Mouse (Mus musculus) heart, postnatal 0 days (tissue): Measurements from ENCODE around the gene Slc25a28. TPM values are rescaled to one million over a fixed set of nuclear protein-coding genes. Genes with fewer than 3 reads are reported as not detected.

ENCODE experiments used
- ATAC-seq: fragments of 200-750 bp; cut with Nextera tagmentation; 2 replicates; pipeline ENCODE4 v1.8.0; 2017; ENCODE audit warnings: low read depth, moderate number of reproducible peaks, moderate library complexity; ENCODE audit not compliant: insufficient read depth
- DNase-seq: peaks from one replicate; pipeline ENCODE4 v3.0.0-alpha.2; 2016; ENCODE audit warnings: low spot score
- H3K27ac ChIP-seq: fragments of 300-500 bp; sonication (generic); 2 replicates; pipeline ENCODE4 v1.5.1; 2014; ENCODE audit warnings: low read depth, mild to moderate bottlenecking
- H3K27me3 ChIP-seq: fragments of 300-500 bp; sonication (generic); 2 replicates; pipeline ENCODE4 v1.6.1; 2014; ENCODE audit warnings: low read length, mixed read lengths; ENCODE audit not compliant: control insufficient read depth, insufficient read depth
- H3K36me3 ChIP-seq: fragments of 300-500 bp; sonication (generic); replicated peaks from 2 replicates; pipeline ENCODE4 v1.6.1; 2014; ENCODE audit warnings: low read length, mixed read lengths; ENCODE audit not compliant: control insufficient read depth, insufficient read depth
- H3K4me1 ChIP-seq: fragments of 300-500 bp; sonication (generic); 2 replicates; pipeline ENCODE4 v1.6.1; 2014; ENCODE audit warnings: antibody characterized with exemption; ENCODE audit not compliant: control insufficient read depth, insufficient read depth
- H3K4me2 ChIP-seq: fragments of 300-500 bp; sonication (generic); 2 replicates; pipeline ENCODE4 v1.6.1; 2014; ENCODE audit warnings: low read depth, mild to moderate bottlenecking, low read length, moderate library complexity
- H3K4me3 ChIP-seq: fragments of 300-500 bp; sonication (generic); 2 replicates; pipeline ENCODE4 v1.5.1; 2014; ENCODE audit warnings: low read depth, low read length
- H3K9ac ChIP-seq: fragments of 300-500 bp; sonication (generic); replicated peaks from 2 replicates; pipeline ENCODE4 v1.6.1; 2014; ENCODE audit warnings: low read depth, low read length, mixed read lengths
- H3K9me3 ChIP-seq: fragments of 300-500 bp; sonication (generic); replicated peaks from 2 replicates; pipeline ENCODE4 v1.6.1; 2016; ENCODE audit warnings: low read length; ENCODE audit not compliant: control insufficient read depth
- CTCF ChIP-seq: IDR thresholded peaks from 2 replicates; pipeline ENCODE4 v1.5.1; 2016; ENCODE audit warnings: antibody characterized with exemption, control low read depth, low read depth
- EP300 ChIP-seq: IDR thresholded peaks from 2 replicates; pipeline ENCODE4 v1.6.1; 2016; ENCODE audit warnings: antibody characterized with exemption, low read depth
- WGBS: fragments of 180-500 bp; shearing (Covaris S2); extraction: QIAGEN DNeasy Blood & Tissue Kit; methylation state at CpG from one replicate; pipeline ENCODE4 v1.1.7; 2014; 5-methylcytosine and 5-hydroxymethylcytosine counted together
- polyA plus RNA-seq: library from polyadenylated mRNA; unstranded; fragments of >200 nt; fragmentation: Nextera tagmentation; extraction: Ambion mirVana; gene quantifications from 2 replicates; pipeline ENCODE4 v1.2.1, GENCODE M21; 2015
- total RNA-seq: library from RNA; depleted of rRNA; stranded (reverse); fragments of >200 nt; gene quantifications from 2 replicates; pipeline ENCODE4 v1.2.3, GENCODE M21; 2014; ENCODE audit warnings: low replicate concordance; rRNA removed

Gene Slc25a28
- total RNA-seq: 19.8 and 26.7 TPM in 2 replicates
- polyA plus RNA-seq: 8.6 and 8.9 TPM in 2 replicates

- TF ChIP-seq CTCF (peak; percentile 69), EP300 (peak; percentile 55; the same call in 1 of the 2 replicates)
- Histone ChIP-seq H3K9ac (peak within 1 kb of the TSS; percentile 74), H3K4me2 (peak within 1 kb of the TSS; percentile 97), H3K4me1 (peaks cover 19% of the 10 kb centered on the region), H3K9me3 (no peaks in the 10 kb centered on the region), H3K36me3 (no peaks in the 10 kb centered on the region), H3K4me3 (peak within 1 kb of the TSS; percentile 73), H3K27ac (peak within 1 kb of the TSS; percentile 100), H3K27me3 (no peaks in the 10 kb centered on the region)
- ATAC-seq (peak; percentile 95), DNase-seq (peak; percentile 100)
- under 1% methylated on average over 68 of the region's 79 CpGs for WGBS
Measured at GRCm38 (mm10) chr19:43674730-43675524, at the start of gene Slc25a28. TSS of gene Slc25a28 (minus strand) at chr19:43674881.

GRCm38 (mm10) chr19:43724194-43724593 lies 49.5 kb upstream of the Slc25a28 start:
- no peaks in the 10 kb centered on the region for H3K27me3 ChIP-seq
- H3K27ac ChIP-seq: no peak overlapping the region
- TF ChIP-seq CTCF: no peak
- no peak for TF ChIP-seq EP300
- no peaks in the 10 kb centered on the region for H3K4me1 ChIP-seq
- H3K36me3 ChIP-seq: peaks cover 47% of the 10 kb centered on the region
- H3K9ac ChIP-seq: no peak overlapping the region
- DNase-seq (no peak), ATAC-seq (no peak)
- WGBS: 93% methylated on average over 20 of the region's 20 CpGs
- no peak overlapping the region for H3K4me2 ChIP-seq
- no peaks in the 10 kb centered on the region for H3K9me3 ChIP-seq
- H3K4me3 ChIP-seq: no peak overlapping the region

- no peak overlapping the region for H3K27ac ChIP-seq
- no peak overlapping the region for H3K4me3 ChIP-seq
- no peak overlapping the region for H3K9ac ChIP-seq
- DNase-seq: no peak
- H3K36me3 ChIP-seq: peaks cover 47% of the 10 kb centered on the region
- no peaks in the 10 kb centered on the region for H3K27me3 ChIP-seq
- WGBS: 74% methylated on average over 10 of the region's 10 CpGs
- H3K9me3 ChIP-seq: no peaks in the 10 kb centered on the region
- TF ChIP-seq CTCF: no peak
- TF ChIP-seq EP300: no peak
- H3K4me1 ChIP-seq: no peaks in the 10 kb centered on the region
- no peak for ATAC-seq
- H3K4me2 ChIP-seq: no peak overlapping the region
Measured at GRCm38 (mm10) chr19:43723501-43723900, 48.8 kb upstream of the Slc25a28 start.

- WGBS: 72% methylated on average over 8 of the region's 8 CpGs
- no peak for ATAC-seq
- no peak overlapping the region for H3K4me3 ChIP-seq
- no peaks in the 10 kb centered on the region for H3K27me3 ChIP-seq
- no peak for DNase-seq
- H3K4me1 ChIP-seq: no peaks in the 10 kb centered on the region
- peaks cover 53% of the 10 kb centered on the region for H3K36me3 ChIP-seq
- TF ChIP-seq EP300 (no peak), CTCF (no peak)
- H3K9me3 ChIP-seq: no peaks in the 10 kb centered on the region
- H3K4me2 ChIP-seq: no peak overlapping the region
- H3K9ac ChIP-seq: no peak overlapping the region
- no peak overlapping the region; the same call in 1 of the 2 replicates for H3K27ac ChIP-seq
Measured at GRCm38 (mm10) chr19:43722891-43723290, 48.2 kb upstream of the Slc25a28 start.

- Histone ChIP-seq H3K9me3 (no peaks in the 10 kb centered on the region), H3K36me3 (peaks cover 29% of the 10 kb centered on the region), H3K4me1 (no peaks in the 10 kb centered on the region), H3K27me3 (no peaks in the 10 kb centered on the region), H3K27ac (no peak overlapping the region), H3K9ac (no peak overlapping the region), H3K4me3 (no peak overlapping the region), H3K4me2 (no peak overlapping the region)
- no peak for TF ChIP-seq EP300
- TF ChIP-seq CTCF: no peak
- DNase-seq (no peak), ATAC-seq (no peak)
- 86% methylated on average over 11 of the region's 11 CpGs for WGBS
Measured at GRCm38 (mm10) chr19:43720061-43720460, 45.4 kb upstream of the Slc25a28 start.
